Mouse (Mus musculus) testis, adult 2 months (tissue): ENCODE measurements around the gene Ssx2ip.

Source experiments
- CTCF ChIP-seq: fragments of 200-500 bp; IDR thresholded peaks from 2 replicates; pipeline ENCODE4 v1.5.1; 2012; ENCODE audit warnings: low read depth, mild to moderate bottlenecking, inconsistent platforms, low read length, moderate library complexity; ENCODE audit not compliant: control insufficient read depth, insufficient read depth, insufficient replicate concordance
- POLR2A ChIP-seq: fragments of 200-500 bp; IDR thresholded peaks from 2 replicates; pipeline ENCODE4 v1.6.1; 2012; ENCODE audit warnings: low read depth, mild to moderate bottlenecking, inconsistent platforms, low read length, moderate library complexity; ENCODE audit not compliant: control insufficient read depth

DNA sequence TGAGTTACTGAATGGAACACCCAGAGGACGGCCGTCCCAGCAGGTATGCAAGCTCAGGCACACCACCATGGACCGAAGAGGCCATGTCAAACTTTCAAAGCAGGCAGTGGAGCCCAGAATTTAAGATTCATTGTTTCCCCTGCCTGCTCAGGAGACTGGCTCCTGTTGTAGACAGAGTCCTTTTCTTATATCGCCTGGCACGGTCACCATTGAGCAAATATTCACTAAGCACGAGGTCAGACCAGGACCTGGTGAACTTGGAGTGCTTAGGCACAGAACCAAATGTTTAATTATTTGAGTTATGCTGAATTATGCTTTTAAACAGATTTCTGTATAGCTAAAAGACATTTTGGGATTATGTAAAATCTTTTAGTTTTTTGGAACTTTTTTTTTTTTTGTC lies 8.2 kb upstream of the Ssx2ip start:
- TF ChIP-seq CTCF, result no peak
- no peak for TF ChIP-seq POLR2A
